Mouse (Mus musculus) ES-E14 (cell line): ENCODE measurements around the gene Atp6v0b. TPM values are rescaled to one million over a fixed set of nuclear protein-coding genes. Genes with fewer than 3 reads are reported as not detected.

ENCODE experiments used
- DNase-seq: peaks from one replicate; pipeline ENCODE4 v3.0.0-alpha.2; 2013; ENCODE audit warnings: low read depth, low spot score
- H3K27ac ChIP-seq: 2 replicates; pipeline ENCODE4 v1.5.1; 2012; ENCODE audit warnings: low read depth, mild to moderate bottlenecking, low read length, moderate library complexity, mixed read lengths; ENCODE audit not compliant: poor library complexity, insufficient read depth, severe bottlenecking
- H3K36me3 ChIP-seq: 2 replicates; pipeline ENCODE4 v1.6.1; 2012; ENCODE audit warnings: mild to moderate bottlenecking, low read length, moderate library complexity, mixed read lengths; ENCODE audit not compliant: control insufficient read depth, poor library complexity, insufficient read depth, severe bottlenecking
- H3K4me1 ChIP-seq, 2 experiments: fragments of 150-350 bp in 1 of 2; sonication (generic) in 1 of 2; 2 replicates each; pipeline ENCODE4 v1.6.1; 2012; ENCODE audit warnings: low read length in 2 of 2, mild to moderate bottlenecking in 1 of 2, mixed read lengths in 1 of 2; ENCODE audit not compliant: control insufficient read depth in 2 of 2, insufficient read depth in 2 of 2, poor library complexity in 1 of 2
- H3K4me3 ChIP-seq, 2 experiments: fragments of 150-350 bp in 1 of 2; sonication (generic) in 1 of 2; 2 replicates each; pipeline ENCODE4 v1.5.1; 2012; ENCODE audit warnings: low read length in 2 of 2, low read depth in 1 of 2, mild to moderate bottlenecking in 1 of 2, mixed read lengths in 1 of 2; ENCODE audit not compliant: insufficient read depth in 1 of 2, poor library complexity in 1 of 2, severe bottlenecking in 1 of 2
- H3K9ac ChIP-seq: 2 replicates; pipeline ENCODE4 v1.6.1; 2012; ENCODE audit warnings: low read depth, mild to moderate bottlenecking, low read length, mixed read lengths; ENCODE audit not compliant: poor library complexity, insufficient read depth, severe bottlenecking
- H3K9me3 ChIP-seq: fragments of 150-350 bp; sonication (generic); 2 replicates; pipeline ENCODE4 v1.6.1; 2012; ENCODE audit warnings: low read depth, mild to moderate bottlenecking, low read length; ENCODE audit not compliant: control insufficient read depth, insufficient read depth
- CHD2 ChIP-seq: IDR thresholded peaks from 2 replicates; pipeline ENCODE4 v1.6.1; 2014; ENCODE audit warnings: mild to moderate bottlenecking, low read depth, low read length, inconsistent platforms
- HCFC1 ChIP-seq: IDR thresholded peaks from 2 replicates; pipeline ENCODE4 v1.6.1; 2012; ENCODE audit warnings: low read length, inconsistent platforms, borderline replicate concordance; ENCODE audit not compliant: insufficient read depth
- MAFK ChIP-seq: IDR thresholded peaks from 2 replicates; pipeline ENCODE4 v1.6.1; 2014; ENCODE audit warnings: mild to moderate bottlenecking, low read depth, low read length, inconsistent platforms; ENCODE audit not compliant: insufficient read depth
- ZC3H11A ChIP-seq: IDR thresholded peaks from 2 replicates; pipeline ENCODE4 v1.6.1; 2012; ENCODE audit warnings: low read depth, mild to moderate bottlenecking, inconsistent platforms, low read length, borderline replicate concordance
- ZNF384 ChIP-seq: IDR thresholded peaks from 2 replicates; pipeline ENCODE4 v1.6.1; 2012; ENCODE audit warnings: low read depth, low read length, inconsistent platforms
- in situ Hi-C, 2 experiments: fragments of 600-800 bp; cut with MboI; formaldehyde crosslinking; loops; one replicate each; pipeline ENCODE4 v1.15.1; 2025; ENCODE audit warnings: low sequenced_read_pairs in 2 of 2, inconsistent platforms in 1 of 2; ENCODE audit not compliant: unreplicated experiment in 2 of 2
- total RNA-seq: library from RNA; depleted of rRNA; stranded (reverse); fragments of 300-350 nt; gene quantifications from 2 replicates; pipeline ENCODE4 v1.2.3, GENCODE M21; 2012

Atp6v0b gene
- total RNA-seq, 1 experiment: 267 TPM

DNA sequence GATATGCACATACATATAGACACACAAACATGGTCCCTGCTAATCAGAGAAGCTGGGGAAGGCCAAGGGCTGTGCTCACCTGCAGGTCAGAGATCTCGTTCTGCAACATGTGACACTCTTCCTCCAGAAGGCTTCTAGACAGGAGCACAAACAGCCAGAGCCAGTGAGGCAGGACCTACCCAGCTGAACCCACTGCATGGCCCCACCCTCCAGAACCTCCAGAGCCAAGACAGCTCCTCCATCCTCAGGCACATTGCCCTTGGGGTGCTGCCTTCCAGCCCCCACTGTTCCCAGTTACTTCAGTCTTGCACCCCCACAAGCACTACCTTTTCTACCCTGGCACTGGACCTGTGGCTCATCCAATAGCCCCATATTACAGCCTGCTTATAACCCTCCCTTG is 16.7 kb downstream of the Atp6v0b start:
- in situ Hi-C loops: no loop called here
- no peak overlapping the region for H3K9ac ChIP-seq
- H3K9me3 ChIP-seq: no peaks in the 10 kb centered on the region
- no peak overlapping the region for H3K27ac ChIP-seq
- H3K4me3 ChIP-seq: no peak overlapping the region
- peaks cover 2% of the 10 kb centered on the region; the same call in 1 of the 2 replicates for H3K36me3 ChIP-seq
- peaks cover 0 to 13% of the 10 kb centered on the region in 2 experiments; a peak in 2 of 4 replicates for H3K4me1 ChIP-seq
- TF ChIP-seq ZC3H11A: no peak
- TF ChIP-seq MAFK: no peak
- TF ChIP-seq ZNF384: no peak
- TF ChIP-seq CHD2: no peak
- TF ChIP-seq HCFC1: no peak
- no peak for DNase-seq

DNA sequence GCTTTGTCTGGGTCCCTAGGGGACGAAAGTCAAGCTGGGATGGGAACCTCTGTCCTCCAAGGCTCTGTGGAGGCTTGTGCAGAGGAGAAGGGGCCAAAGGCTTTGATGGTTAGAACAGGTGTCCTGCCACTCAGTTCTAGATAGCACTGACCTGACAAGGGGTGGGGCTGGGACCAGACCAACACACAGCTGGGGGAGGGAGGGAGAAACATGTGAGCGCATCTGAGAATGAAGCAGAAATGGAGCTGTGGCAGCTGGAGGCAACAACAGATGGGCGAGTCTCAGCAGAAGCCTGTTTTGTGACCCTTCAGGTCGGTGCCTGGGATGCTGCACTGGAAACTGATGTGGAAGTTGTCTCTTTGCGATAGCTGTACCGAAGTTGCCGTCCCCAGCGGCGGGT is 17.8 kb downstream of the Atp6v0b start:
- H3K27ac ChIP-seq: no peak overlapping the region
- peaks cover 6% of the 10 kb centered on the region; the same call in 1 of the 2 replicates for H3K36me3 ChIP-seq
- no peak overlapping the region for H3K4me3 ChIP-seq
- no peak for TF ChIP-seq ZC3H11A
- TF ChIP-seq MAFK: no peak
- TF ChIP-seq ZNF384: no peak
- TF ChIP-seq CHD2: no peak
- no peak for DNase-seq
- peaks cover 0 to 13% of the 10 kb centered on the region in 2 experiments; a peak in 2 of 4 replicates for H3K4me1 ChIP-seq
- in situ Hi-C loops: no loop called here
- no peaks in the 10 kb centered on the region for H3K9me3 ChIP-seq
- no peak overlapping the region for H3K9ac ChIP-seq

DNA sequence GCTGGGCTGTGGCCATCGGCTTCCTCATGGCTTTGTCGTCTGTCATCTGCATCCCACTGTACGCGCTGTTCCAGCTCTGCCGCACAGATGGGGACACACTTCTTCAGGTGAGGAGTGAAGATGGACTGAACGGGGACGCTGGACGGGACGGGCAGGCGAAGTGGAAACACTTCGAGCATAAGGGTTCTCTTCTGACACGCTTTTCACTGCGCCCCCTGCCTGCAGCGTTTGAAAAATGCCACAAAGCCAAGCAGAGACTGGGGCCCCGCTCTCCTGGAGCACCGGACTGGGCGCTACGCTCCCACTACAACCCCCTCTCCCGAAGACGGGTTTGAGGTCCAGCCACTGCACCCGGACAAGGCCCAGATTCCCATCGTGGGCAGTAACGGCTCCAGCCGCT is 19.3 kb downstream of the Atp6v0b start:
- in situ Hi-C loops: no loop called here
- H3K27ac ChIP-seq: no peak overlapping the region
- TF ChIP-seq CHD2: no peak
- TF ChIP-seq ZNF384: no peak
- TF ChIP-seq ZC3H11A: no peak
- TF ChIP-seq HCFC1: no peak
- TF ChIP-seq MAFK: no peak
- peak overlapping the region in 1 of 2 experiments; percentile 39; a peak in 1 of 4 replicates for H3K4me3 ChIP-seq
- no peak overlapping the region for H3K9ac ChIP-seq
- DNase-seq: peak; percentile 51
- H3K9me3 ChIP-seq: no peaks in the 10 kb centered on the region
- peaks cover 0 to 13% of the 10 kb centered on the region in 2 experiments; a peak in 2 of 4 replicates for H3K4me1 ChIP-seq
- peaks cover 7% of the 10 kb centered on the region; the same call in 1 of the 2 replicates for H3K36me3 ChIP-seq

DNA sequence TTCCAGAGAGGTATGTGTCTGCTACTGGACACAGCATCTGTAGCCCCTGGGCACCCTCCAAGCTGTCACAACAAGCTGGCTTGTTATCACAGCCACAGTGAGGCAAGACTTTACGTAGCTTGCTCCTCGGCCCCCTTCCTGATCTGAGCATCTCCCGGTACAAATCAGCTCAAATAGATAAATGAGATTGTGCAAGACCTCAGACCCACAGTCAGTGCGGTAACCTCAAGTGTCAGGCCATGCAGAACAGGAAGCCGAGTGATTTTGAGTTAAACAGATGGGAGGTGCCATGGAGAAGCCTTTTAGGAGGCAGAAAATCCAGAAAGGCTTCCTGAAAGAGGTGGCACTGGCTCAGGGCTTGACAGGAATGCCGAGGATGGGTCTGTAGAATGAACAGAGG is 20.1 kb downstream of the Atp6v0b start:
- no peak overlapping the region for H3K4me3 ChIP-seq
- no peaks in the 10 kb centered on the region for H3K9me3 ChIP-seq
- peaks cover 0 to 9% of the 10 kb centered on the region in 2 experiments; a peak in 2 of 4 replicates for H3K4me1 ChIP-seq
- TF ChIP-seq ZNF384 (no peak), HCFC1 (no peak), ZC3H11A (no peak), MAFK (no peak), CHD2 (no peak)
- in situ Hi-C loops: no loop called here
- no peak overlapping the region for H3K27ac ChIP-seq
- DNase-seq: no peak
- no peak overlapping the region for H3K9ac ChIP-seq
- H3K36me3 ChIP-seq: peaks cover 7% of the 10 kb centered on the region; the same call in 1 of the 2 replicates

DNA sequence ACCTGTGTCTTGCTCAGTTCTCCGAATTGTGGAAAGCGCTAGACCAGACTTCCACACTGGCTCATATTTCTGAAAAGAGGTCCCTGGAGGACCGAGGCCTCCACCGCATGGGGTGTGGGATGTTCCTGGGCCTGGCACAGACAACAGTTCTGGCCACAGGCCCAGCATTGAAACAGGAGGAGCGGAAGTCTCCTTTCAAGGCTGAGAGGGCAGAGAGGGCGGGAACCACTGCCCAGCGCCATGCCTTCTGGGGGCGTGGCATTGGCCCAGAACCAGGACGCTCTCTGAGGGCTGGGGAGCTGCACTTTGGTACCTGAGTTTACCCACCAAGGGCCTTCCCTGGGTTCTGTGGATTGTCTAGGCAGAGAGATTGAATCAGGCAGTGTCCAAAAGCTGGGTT is 21.1 kb downstream of the Atp6v0b start:
- DNase-seq: no peak
- TF ChIP-seq CHD2 (no peak), MAFK (no peak), HCFC1 (no peak), ZC3H11A (no peak), ZNF384 (no peak)
- in situ Hi-C loops: no loop called here
- Histone ChIP-seq H3K9ac (no peak overlapping the region), H3K9me3 (no peaks in the 10 kb centered on the region), H3K36me3 (peaks cover 7% of the 10 kb centered on the region; the same call in 1 of the 2 replicates), H3K4me3 (no peak overlapping the region), H3K27ac (no peak overlapping the region), H3K4me1 (peaks cover 0 to 9% of the 10 kb centered on the region in 2 experiments; a peak in 2 of 4 replicates)
